Mouse (Mus musculus): ENCODE results near the gene Cpne7. TPM values are rescaled to one million over a fixed set of nuclear protein-coding genes. Genes with fewer than 3 reads are reported as not detected.

The Cpne7 gene
- polyA plus RNA-seq, 1 experiment = not detected

DNA sequence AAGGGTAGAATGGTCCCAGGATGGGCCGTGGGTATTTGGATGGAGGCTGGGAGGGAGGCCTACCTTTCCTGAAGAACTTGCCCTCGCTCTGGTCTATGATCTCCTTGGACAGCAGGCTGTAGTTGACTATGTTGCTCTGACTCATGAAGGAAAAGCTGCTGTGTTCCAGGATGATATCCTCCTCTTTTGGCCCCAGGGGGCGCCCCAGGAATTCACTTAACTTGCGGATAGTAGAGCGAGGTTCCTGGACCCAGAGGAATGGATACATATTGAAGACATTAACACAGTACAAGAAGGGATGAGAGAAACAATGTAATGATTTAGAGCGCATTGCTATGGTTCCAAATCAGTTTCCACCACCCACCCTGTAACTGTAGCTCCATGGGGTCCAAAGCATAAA lies 28.1 kb downstream of the Cpne7 start:
- Histone ChIP-seq H3K4me3 (ENCODE audit: insufficient read depth, low read depth, low read length) (no peak overlapping the region), H3K4me1 (ENCODE audit: control insufficient read depth, insufficient read depth, low read length) (peaks cover 12% of the 10 kb centered on the region), H3K27ac (ENCODE audit: insufficient read depth, low read depth, low read length) (no peak overlapping the region)
- WGBS = 75% methylated on average over 6 of the region's 6 CpGs
- TF ChIP-seq CTCF (IDR thresholded peaks at IDR 0.05; ENCODE audit: insufficient read depth, low read depth, low read length) (no peak), POLR2A (IDR thresholded peaks at IDR 0.05; ENCODE audit: insufficient read depth, low read depth, low read length) (no peak)

DNA sequence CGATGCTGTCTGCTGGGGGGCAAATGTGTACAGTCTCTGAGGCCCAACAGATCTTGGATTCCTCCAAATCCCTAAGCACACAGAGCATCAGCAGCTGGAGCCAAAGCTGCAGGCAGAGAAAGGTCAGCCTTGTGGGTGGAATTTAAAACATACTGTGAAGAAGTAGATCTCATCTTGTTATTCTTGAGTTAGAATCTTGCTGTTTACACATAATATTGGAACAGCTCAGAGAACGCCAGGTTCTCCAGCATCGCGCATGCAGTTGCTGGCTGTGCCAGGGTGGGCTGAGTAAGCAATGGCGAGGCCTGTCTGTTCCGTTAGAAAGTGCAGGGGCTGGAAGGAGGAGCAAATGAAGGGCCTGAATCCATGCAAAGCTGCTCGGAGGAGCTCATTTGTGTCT lies 29.2 kb downstream of the Cpne7 start:
- WGBS = 32% methylated on average over 7 of the region's 7 CpGs
- Histone ChIP-seq H3K27ac (ENCODE audit: insufficient read depth, low read depth, low read length) (peak overlapping the region; percentile 84), H3K4me1 (ENCODE audit: control insufficient read depth, insufficient read depth, low read length) (peaks cover 12% of the 10 kb centered on the region), H3K4me3 (ENCODE audit: insufficient read depth, low read depth, low read length) (no peak overlapping the region)
- TF ChIP-seq CTCF (IDR thresholded peaks at IDR 0.05; ENCODE audit: insufficient read depth, low read depth, low read length) (no peak), POLR2A (IDR thresholded peaks at IDR 0.05; ENCODE audit: insufficient read depth, low read depth, low read length) (no peak)

DNA sequence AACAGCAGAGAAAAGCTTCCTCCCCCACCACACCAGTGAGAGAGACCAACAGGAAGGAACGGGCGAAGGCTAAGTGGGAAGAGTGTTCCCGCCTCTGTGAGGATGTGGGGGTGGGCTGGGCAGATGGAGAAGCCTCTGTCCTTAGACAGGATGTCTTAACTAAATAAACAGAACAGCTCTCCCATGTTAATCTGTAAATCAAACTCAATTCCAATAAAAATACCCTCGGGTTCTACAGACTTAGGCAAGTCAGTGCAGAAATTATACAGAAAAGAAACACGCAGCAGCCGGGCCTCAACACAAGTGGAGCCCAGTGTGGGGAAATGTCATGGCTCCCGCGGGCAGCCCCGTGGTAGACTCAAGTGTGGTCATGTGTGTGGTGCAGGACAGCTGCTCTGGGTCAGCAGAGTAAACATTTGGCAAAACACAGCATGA lies 33.6 kb downstream of the Cpne7 start:
- no peak overlapping the region for H3K27ac ChIP-seq (ENCODE audit: insufficient read depth, low read depth, low read length)
- no peak for TF ChIP-seq POLR2A (IDR thresholded peaks at IDR 0.05; ENCODE audit: insufficient read depth, low read depth, low read length)
- whole genome bisulfite sequencing = 50% methylated on average over 9 of the region's 9 CpGs
- no peak overlapping the region for H3K4me3 ChIP-seq (ENCODE audit: insufficient read depth, low read depth, low read length)
- peaks cover 5% of the 10 kb centered on the region for H3K4me1 ChIP-seq (ENCODE audit: control insufficient read depth, insufficient read depth, low read length)

DNA sequence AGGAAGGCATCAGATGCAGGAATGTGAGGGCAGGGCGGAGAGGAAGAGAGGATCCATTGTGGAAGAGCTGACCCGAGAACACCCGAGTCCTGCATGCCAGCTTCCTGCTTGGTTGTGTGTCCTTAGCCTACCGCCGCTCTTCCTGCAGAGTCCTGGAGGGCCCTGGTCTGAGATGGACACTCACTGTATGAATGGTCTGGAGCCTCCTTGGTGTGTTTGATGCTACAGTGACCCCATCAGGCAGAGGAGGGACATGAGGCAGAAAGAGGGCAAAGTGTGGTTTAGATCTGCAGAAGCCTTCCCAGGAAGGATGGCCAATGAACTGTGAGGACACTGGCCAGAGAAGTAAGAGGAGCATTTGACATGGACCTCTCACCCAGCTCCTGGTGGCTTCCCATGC lies 38.0 kb downstream of the Cpne7 start:
- no peak overlapping the region for H3K27ac ChIP-seq (ENCODE audit: insufficient read depth, low read depth, low read length)
- TF ChIP-seq CTCF (IDR thresholded peaks at IDR 0.05; ENCODE audit: insufficient read depth, low read depth, low read length) (no peak), POLR2A (IDR thresholded peaks at IDR 0.05; ENCODE audit: insufficient read depth, low read depth, low read length) (no peak)
- WGBS = 71% methylated on average over 5 of the region's 5 CpGs
- H3K4me3 ChIP-seq (ENCODE audit: insufficient read depth, low read depth, low read length) = no peak overlapping the region
- H3K4me1 ChIP-seq (ENCODE audit: control insufficient read depth, insufficient read depth, low read length) = peaks cover 13% of the 10 kb centered on the region; the same call in 1 of the 2 replicates

DNA sequence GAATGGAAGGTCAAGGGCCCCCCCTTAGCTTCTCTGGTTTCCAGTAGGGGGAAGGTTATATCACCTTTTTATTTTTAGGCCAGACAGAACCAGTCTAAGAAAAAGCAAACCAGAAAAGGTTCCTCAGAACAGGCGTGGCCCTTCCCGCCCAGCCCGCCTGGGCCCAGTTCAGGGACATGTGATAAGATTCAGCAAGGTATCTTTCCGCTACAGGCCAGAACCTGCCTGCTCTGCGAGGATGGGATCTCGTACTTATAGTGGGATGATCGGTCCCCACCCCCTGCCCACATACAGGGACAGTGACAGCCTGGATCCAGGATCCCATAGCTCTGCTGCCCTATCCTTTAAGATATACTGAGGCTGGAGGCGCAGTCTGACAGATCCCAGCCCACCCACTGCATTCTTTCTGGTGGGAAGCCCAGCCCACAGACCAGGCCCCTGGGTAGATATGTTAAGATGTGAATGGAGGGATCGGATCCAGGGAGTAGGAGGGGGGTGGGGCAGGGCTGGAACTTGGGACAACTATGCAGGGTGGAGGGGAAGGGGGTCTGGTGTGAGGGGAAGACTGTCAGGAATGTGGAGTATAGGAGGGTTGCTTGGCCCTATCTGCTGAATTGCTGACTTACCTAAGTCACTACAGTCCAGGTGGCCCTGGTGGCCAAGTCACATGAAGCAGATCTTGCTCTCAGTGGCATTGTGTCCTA lies 39.0 kb downstream of the Cpne7 start:
- Histone ChIP-seq H3K4me3 (ENCODE audit: insufficient read depth, low read depth, low read length) (no peak overlapping the region), H3K4me1 (ENCODE audit: control insufficient read depth, insufficient read depth, low read length) (peaks cover 13% of the 10 kb centered on the region; the same call in 1 of the 2 replicates), H3K27ac (ENCODE audit: insufficient read depth, low read depth, low read length) (no peak overlapping the region)
- TF ChIP-seq CTCF (IDR thresholded peaks at IDR 0.05; ENCODE audit: insufficient read depth, low read depth, low read length) (no peak), POLR2A (IDR thresholded peaks at IDR 0.05; ENCODE audit: insufficient read depth, low read depth, low read length) (no peak)
- WGBS = 76% methylated on average over 9 of the region's 9 CpGs

DNA sequence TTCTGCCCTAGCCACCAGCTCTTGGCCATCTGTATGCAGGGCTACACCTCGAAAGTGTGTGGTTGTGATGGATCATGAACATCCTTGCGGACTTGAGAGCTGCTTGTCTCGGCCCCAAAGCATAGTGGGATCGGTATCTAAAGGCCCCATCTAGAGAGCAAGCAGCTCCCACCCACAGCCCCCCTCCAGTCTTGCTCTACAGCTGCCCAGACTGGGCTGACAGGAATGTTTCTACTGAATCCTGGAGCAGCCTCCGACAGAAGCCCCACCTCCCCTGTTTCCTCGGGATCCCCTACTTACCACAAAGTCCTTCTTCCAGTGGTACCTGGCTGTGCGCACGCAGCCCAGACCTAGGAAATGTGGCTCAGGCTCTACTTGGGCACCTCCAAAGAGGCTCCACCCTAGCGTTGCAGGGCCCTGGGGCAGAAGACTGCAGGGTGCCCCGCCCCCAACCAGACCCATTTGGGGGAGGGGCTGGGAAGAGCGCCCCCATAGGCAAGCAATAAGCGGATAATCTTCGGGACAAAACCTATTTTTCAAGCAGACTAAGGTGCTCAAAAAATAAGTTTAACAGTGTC lies 40.8 kb downstream of the Cpne7 start, which contains the start of gene Sult5a1:
Gene Sult5a1, minus strand, starts transcription at position 428 of the 578 bp plus-strand sequence.
- WGBS = 37% methylated on average over 13 of the region's 13 CpGs
- H3K27ac ChIP-seq (ENCODE audit: insufficient read depth, low read depth, low read length) = no peak within 1 kb of the TSS

DNA sequence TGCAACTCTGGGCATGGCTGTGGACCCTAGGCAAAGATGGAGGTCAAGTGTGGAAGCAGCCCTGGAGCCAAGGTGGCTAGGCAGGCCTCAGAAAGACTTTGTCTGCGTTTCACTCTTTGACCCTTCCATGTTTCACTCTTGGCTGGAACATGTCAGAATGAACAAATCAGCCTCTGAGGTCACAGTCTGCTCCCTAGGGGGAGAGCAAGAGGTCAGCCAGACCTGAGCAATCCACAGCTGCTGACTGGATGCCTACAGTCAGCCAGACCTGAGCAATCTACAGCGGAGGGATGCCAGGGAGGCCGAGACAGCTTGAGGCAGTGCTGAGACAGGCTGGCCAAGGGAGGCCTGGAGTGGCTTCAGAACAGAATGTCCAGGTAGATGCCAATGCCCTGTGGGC lies 64.2 kb downstream of the Cpne7 start:
- no peaks in the 10 kb centered on the region for H3K4me1 ChIP-seq (ENCODE audit: control insufficient read depth, insufficient read depth, low read length)
- TF ChIP-seq CTCF (IDR thresholded peaks at IDR 0.05; ENCODE audit: insufficient read depth, low read depth, low read length) = no peak
- no peak for TF ChIP-seq POLR2A (IDR thresholded peaks at IDR 0.05; ENCODE audit: insufficient read depth, low read depth, low read length)
- H3K27ac ChIP-seq (ENCODE audit: insufficient read depth, low read depth, low read length) = no peak overlapping the region
- no peak overlapping the region for H3K4me3 ChIP-seq (ENCODE audit: insufficient read depth, low read depth, low read length)
- WGBS = 88% methylated on average over 3 of the region's 3 CpGs

More for the DNA sequence above, 40.8 kb downstream of the Cpne7 start, which contains the start of gene Sult5a1:
- H3K4me3 ChIP-seq (ENCODE audit: insufficient read depth, low read depth, low read length) = no peak within 1 kb of the TSS
- TF ChIP-seq POLR2A (IDR thresholded peaks at IDR 0.05; ENCODE audit: insufficient read depth, low read depth, low read length) (no peak), CTCF (IDR thresholded peaks at IDR 0.05; ENCODE audit: insufficient read depth, low read depth, low read length) (no peak)
- H3K4me1 ChIP-seq (ENCODE audit: control insufficient read depth, insufficient read depth, low read length) = peaks cover 13% of the 10 kb centered on the region; the same call in 1 of the 2 replicates

Other genes with a start within 250 kb of the Cpne7 start
- gene Ankrd11, start 75.1 kb upstream of the Cpne7 start, polyA plus RNA-seq (2012; ENCODE audit: insufficient read depth, insufficient read length, low replicate concordance, missing spikeins) = 219 and 228 TPM in 2 replicates
- gene Spg7, start 54.4 kb upstream of the Cpne7 start, polyA plus RNA-seq (2012; ENCODE audit: insufficient read depth, insufficient read length, low replicate concordance, missing spikeins) = 361 TPM in 1 of 2 replicates, not detected in the other
- gene Rpl13, start 15.0 kb upstream of the Cpne7 start, polyA plus RNA-seq (2012; ENCODE audit: insufficient read depth, insufficient read length, low replicate concordance, missing spikeins) = 1,464 TPM in 1 of 2 replicates, not detected in the other
- not detected in 2 replicates for gene Sult5a1, start 40.9 kb downstream of the Cpne7 start, polyA plus RNA-seq (2012; ENCODE audit: insufficient read depth, insufficient read length, low replicate concordance, missing spikeins)
- not detected in 2 replicates for gene Dpep1, start 68.9 kb downstream of the Cpne7 start, polyA plus RNA-seq (2012; ENCODE audit: insufficient read depth, insufficient read length, low replicate concordance, missing spikeins)
- not detected in 2 replicates for gene Chmp1a, start 95.4 kb downstream of the Cpne7 start, polyA plus RNA-seq (2012; ENCODE audit: insufficient read depth, insufficient read length, low replicate concordance, missing spikeins)
- not detected in 2 replicates for gene Spata33, start 95.5 kb downstream of the Cpne7 start, polyA plus RNA-seq (2012; ENCODE audit: insufficient read depth, insufficient read length, low replicate concordance, missing spikeins)
- not detected in 2 replicates for gene Cdk10, start 107.5 kb downstream of the Cpne7 start, polyA plus RNA-seq (2012; ENCODE audit: insufficient read depth, insufficient read length, low replicate concordance, missing spikeins)
- not detected in 2 replicates for gene Spata2l, start 118.9 kb downstream of the Cpne7 start, polyA plus RNA-seq (2012; ENCODE audit: insufficient read depth, insufficient read length, low replicate concordance, missing spikeins)
- not detected in 2 replicates for gene Zfp276, start 136.8 kb downstream of the Cpne7 start, polyA plus RNA-seq (2012; ENCODE audit: insufficient read depth, insufficient read length, low replicate concordance, missing spikeins)
- not detected in 2 replicates for gene Vps9d1, start 137.0 kb downstream of the Cpne7 start, polyA plus RNA-seq (2012; ENCODE audit: insufficient read depth, insufficient read length, low replicate concordance, missing spikeins)
- not detected in 2 replicates for gene Fanca, start 201.2 kb downstream of the Cpne7 start, polyA plus RNA-seq (2012; ENCODE audit: insufficient read depth, insufficient read length, low replicate concordance, missing spikeins)
- gene Spire2, start 215.3 kb downstream of the Cpne7 start, polyA plus RNA-seq (2012; ENCODE audit: insufficient read depth, insufficient read length, low replicate concordance, missing spikeins) = not detected in 2 replicates